Mouse (Mus musculus): ENCODE results near the gene Rgs9bp. TPM values are rescaled to one million over a fixed set of nuclear protein-coding genes. Genes with fewer than 3 reads are reported as not detected.
"Not testable (repeated sequence)": the region's sequence is repeated elsewhere in the genome, so short reads cannot be mapped to it uniquely, and the experiment has no call there.

Gene Rgs9bp
- polyA plus RNA-seq, 1 experiment = not detected

- peaks cover 50% of the 10 kb centered on the region for H3K36me3 ChIP-seq (ENCODE audit: control insufficient read depth)
- H3K4me1 ChIP-seq (ENCODE audit: control insufficient read depth) = peaks cover 80% of the 10 kb centered on the region
- H3K9me3 ChIP-seq (ENCODE audit: control insufficient read depth, low read length) = no peaks in the 10 kb centered on the region
- H3K4me3 ChIP-seq (replicated peaks) = peak overlapping the region; percentile 78
- TF ChIP-seq GATA1 (IDR thresholded peaks at IDR 0.05; ENCODE audit: low read length) (no peak), TAL1 (IDR thresholded peaks at IDR 0.05; ENCODE audit: low read length) (no peak)
- no peaks in the 10 kb centered on the region for H3K27me3 ChIP-seq (ENCODE audit: control insufficient read depth)
Observed at GRCm38 (mm10) chr7:35554605-35555175, 30.7 kb downstream of the Rgs9bp start.

- no peak for TF ChIP-seq GATA1 (IDR thresholded peaks at IDR 0.05; ENCODE audit: low read length)
- no peak for TF ChIP-seq TAL1 (IDR thresholded peaks at IDR 0.05; ENCODE audit: low read length)
- Histone ChIP-seq H3K4me1 (ENCODE audit: control insufficient read depth) (peaks cover 73% of the 10 kb centered on the region), H3K27me3 (ENCODE audit: control insufficient read depth) (no peaks in the 10 kb centered on the region)
Observed at GRCm38 (mm10) chr7:35553751-35554604, 31.4 kb downstream of the Rgs9bp start.

GRCm38 (mm10) chr7:35545881-35546280, 39.5 kb downstream of the Rgs9bp start:
- TF ChIP-seq GATA1 (IDR thresholded peaks at IDR 0.05; ENCODE audit: low read length) (no peak), TAL1 (IDR thresholded peaks at IDR 0.05; ENCODE audit: low read length) (no peak)
- H3K9me3 ChIP-seq (ENCODE audit: control insufficient read depth, low read length) = no peaks in the 10 kb centered on the region
- H3K36me3 ChIP-seq (ENCODE audit: control insufficient read depth) = peaks cover 61% of the 10 kb centered on the region
- no peak overlapping the region for H3K4me3 ChIP-seq (replicated peaks)
- peaks cover 6% of the 10 kb centered on the region for H3K4me1 ChIP-seq (ENCODE audit: control insufficient read depth)
- H3K27me3 ChIP-seq (ENCODE audit: control insufficient read depth) = no peaks in the 10 kb centered on the region

More at GRCm38 (mm10) chr7:35553751-35554604, 31.4 kb downstream of the Rgs9bp start:
- Histone ChIP-seq H3K36me3 (ENCODE audit: control insufficient read depth) (peaks cover 56% of the 10 kb centered on the region), H3K9me3 (ENCODE audit: control insufficient read depth, low read length) (no peaks in the 10 kb centered on the region), H3K4me3 (replicated peaks) (peak overlapping the region; percentile 78)

GRCm38 (mm10) chr7:35537562-35537961, 47.8 kb downstream of the Rgs9bp start, which contains the start of gene Tdrd12:
Gene Tdrd12 (minus strand): TSS chr7:35537745.
- Histone ChIP-seq H3K9me3 (ENCODE audit: control insufficient read depth, low read length) (no peaks in the 10 kb centered on the region), H3K36me3 (ENCODE audit: control insufficient read depth) (no peaks in the 10 kb centered on the region), H3K27me3 (ENCODE audit: control insufficient read depth) (no peaks in the 10 kb centered on the region), H3K4me3 (replicated peaks) (no peak within 1 kb of the TSS), H3K4me1 (ENCODE audit: control insufficient read depth) (no peaks in the 10 kb centered on the region)
- TF ChIP-seq TAL1 (IDR thresholded peaks at IDR 0.05; ENCODE audit: low read length) (no peak), GATA1 (IDR thresholded peaks at IDR 0.05; ENCODE audit: low read length) (no peak)

DNA sequence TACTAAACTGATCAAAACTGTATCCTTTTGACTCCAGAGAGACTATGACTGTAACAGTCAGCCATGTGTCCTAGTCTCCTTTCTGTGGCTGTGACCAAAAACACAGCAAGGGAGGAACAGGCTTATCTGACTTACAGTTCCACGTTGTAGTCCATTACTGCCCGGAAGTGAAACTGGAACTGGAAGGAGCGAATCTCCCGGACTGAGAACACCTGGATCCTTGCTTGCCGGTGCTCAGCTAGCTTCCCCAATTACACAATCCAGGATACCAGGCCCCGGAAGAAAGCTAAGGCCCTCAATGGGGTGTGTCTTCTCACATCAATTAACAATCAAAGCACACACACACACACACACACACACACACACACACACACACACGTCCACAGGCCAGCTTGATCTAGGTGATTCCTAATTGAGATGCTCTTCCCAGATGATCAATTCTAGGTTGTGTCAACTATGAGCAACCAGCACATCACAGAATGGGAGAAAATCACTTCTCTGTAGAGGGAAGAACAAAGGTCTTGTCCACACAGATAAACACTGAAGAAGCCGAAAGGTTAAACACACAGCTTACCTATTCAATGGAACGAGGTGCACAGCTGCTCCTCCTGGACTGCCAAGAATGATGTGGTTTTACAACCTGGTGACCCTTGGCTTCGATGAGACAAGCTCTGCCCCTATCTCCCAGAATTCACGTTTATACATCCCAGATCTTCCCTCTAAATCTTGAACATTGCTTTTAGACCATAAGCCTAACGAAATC, 49.5 kb downstream of the Rgs9bp start:
- Histone ChIP-seq H3K27me3 (ENCODE audit: control insufficient read depth) (no peaks in the 10 kb centered on the region), H3K4me3 (replicated peaks) (no peak overlapping the region), H3K9me3 (ENCODE audit: control insufficient read depth, low read length) (no peaks in the 10 kb centered on the region), H3K4me1 (ENCODE audit: control insufficient read depth) (no peaks in the 10 kb centered on the region), H3K36me3 (ENCODE audit: control insufficient read depth) (no peaks in the 10 kb centered on the region)
- TF ChIP-seq TAL1 (IDR thresholded peaks at IDR 0.05; ENCODE audit: low read length) (no peak), GATA1 (IDR thresholded peaks at IDR 0.05; ENCODE audit: low read length) (no peak)

GRCm38 (mm10) chr7:35530544-35530943, 54.8 kb downstream of the Rgs9bp start:
- not testable (repeated sequence) for H3K4me3 ChIP-seq (replicated peaks); H3K4me1 ChIP-seq (ENCODE audit: control insufficient read depth); H3K9me3 ChIP-seq (ENCODE audit: control insufficient read depth, low read length); H3K27me3 ChIP-seq (ENCODE audit: control insufficient read depth); H3K36me3 ChIP-seq (ENCODE audit: control insufficient read depth)

DNA sequence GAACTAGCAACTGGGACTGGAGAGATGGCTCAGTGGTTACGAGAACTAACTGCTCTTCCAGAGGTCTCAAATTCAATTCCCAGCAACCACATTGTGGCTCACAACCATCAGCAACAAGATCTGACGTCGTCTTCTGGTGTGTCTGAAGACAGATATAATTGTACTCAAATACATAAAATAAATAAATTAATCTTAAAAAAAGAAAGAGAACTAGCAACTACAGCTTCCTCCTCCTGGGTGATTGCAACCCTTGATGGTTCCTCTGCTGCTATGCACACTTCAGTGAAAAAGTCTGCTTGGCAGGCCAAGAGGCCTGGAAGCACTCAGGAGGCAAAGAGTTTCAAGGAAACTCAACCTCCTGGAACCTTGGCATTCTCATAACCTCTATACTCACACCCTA, 55.4 kb downstream of the Rgs9bp start:
- H3K4me1 ChIP-seq (ENCODE audit: control insufficient read depth) = no peaks in the 10 kb centered on the region
- H3K9me3 ChIP-seq (ENCODE audit: control insufficient read depth, low read length) = no peaks in the 10 kb centered on the region
- no peaks in the 10 kb centered on the region for H3K36me3 ChIP-seq (ENCODE audit: control insufficient read depth)
- TF ChIP-seq GATA1 (IDR thresholded peaks at IDR 0.05; ENCODE audit: low read length) (no peak), TAL1 (IDR thresholded peaks at IDR 0.05; ENCODE audit: low read length) (no peak)
- no peak overlapping the region for H3K4me3 ChIP-seq (replicated peaks)
- no peaks in the 10 kb centered on the region for H3K27me3 ChIP-seq (ENCODE audit: control insufficient read depth)

Other genes with a start within 250 kb of the Rgs9bp start
- gene Faap24, start 188.7 kb downstream of the Rgs9bp start, polyA plus RNA-seq (2012) = 2.6 and 4.1 TPM in 2 replicates
- gene Cep89, start 188.5 kb downstream of the Rgs9bp start, polyA plus RNA-seq (2012) = 2.9 and 3.8 TPM in 2 replicates
- 0.03 TPM in 1 of 2 replicates, not detected in the other for gene Slc7a9, start 136.8 kb downstream of the Rgs9bp start, polyA plus RNA-seq (2012)
- gene Tdrd12, start 47.8 kb downstream of the Rgs9bp start, polyA plus RNA-seq (2012) = not detected in 2 replicates
- 8.9 and 10.5 TPM in 2 replicates for gene Nudt19, start 29.3 kb downstream of the Rgs9bp start, polyA plus RNA-seq (2012)
- 2.0 and 4.3 TPM in 2 replicates for gene Ankrd27, start 662 bp upstream of the Rgs9bp start, polyA plus RNA-seq (2012)
- gene Pdcd5, start 61.9 kb upstream of the Rgs9bp start, polyA plus RNA-seq (2012) = 17.2 and 20.6 TPM in 2 replicates
- gene Dpy19l3, start 168.9 kb upstream of the Rgs9bp start, polyA plus RNA-seq (2012) = 0.10 and 0.11 TPM in 2 replicates
- gene Zfp507, start 217.4 kb upstream of the Rgs9bp start, polyA plus RNA-seq (2012) = 0.15 and 0.24 TPM in 2 replicates